Comparison of ENCODE assay signal across 7 mouse cellular contexts in genomic region chr11:79533950-79534690, GRCm38 (mm10). TPM values are rescaled to one million over a fixed set of nuclear protein-coding genes. Genes with fewer than 3 reads are reported as not detected.
DNase-seq lines count a peak whose midpoint lies in the region; ATAC-seq and TF ChIP-seq lines count a peak whose summit lies in the region.

No protein-coding gene starts in this region.

- no peak for TF ChIP-seq EP300 in liver, postnatal 0 days (IDR thresholded peaks at IDR 0.05; ENCODE audit: low read depth)

- H3K4me3 ChIP-seq in liver, postnatal 0 days (ENCODE audit: low read depth, low read length) = no peak overlapping the region

- no peak overlapping the region for H3K9ac ChIP-seq in liver, postnatal 0 days (replicated peaks)

- no peak for ATAC-seq in liver, postnatal 0 days

- peak; percentile 49 for DNase-seq in layer of hippocampus, adult 9-11 months
- DNase-seq in layer of hippocampus, postnatal 25 days (ENCODE audit: extremely low spot score in 1 of 2, low spot score in 1 of 2) = no peak
- peak; percentile 72 for DNase-seq in brain, adult 2 months (ENCODE audit: low read depth, low spot score)
- DNase-seq in fibroblast of lung, adult 2 months (ENCODE audit: low read depth) = peak; percentile 94
- peak; percentile 53 for DNase-seq in lung, postnatal 14 days
- DNase-seq in liver, postnatal 0 days = no peak
- no peak for DNase-seq in spleen, postnatal 4 days (ENCODE audit: low spot score in 2 of 2)

- H3K36me3 ChIP-seq in liver, postnatal 0 days (replicated peaks; ENCODE audit: insufficient read depth, low read length) = peaks cover 9% of the 10 kb centered on the region; the same call in 1 of the 2 replicates

- H3K27ac ChIP-seq in liver, postnatal 0 days (ENCODE audit: low read depth) = no peak overlapping the region

- WGBS in liver, postnatal 0 days (ENCODE audit: insufficient replicate concordance) = 72% methylated on average over 8 of the region's 8 CpGs

- no peak overlapping the region for H3K4me2 ChIP-seq in liver, postnatal 0 days (ENCODE audit: low read depth, low read length)

- no peaks in the 10 kb centered on the region for H3K27me3 ChIP-seq in liver, postnatal 0 days (ENCODE audit: insufficient read depth, low read length)

- no peaks in the 10 kb centered on the region for H3K4me1 ChIP-seq in liver, postnatal 0 days (ENCODE audit: insufficient read depth)

- TF ChIP-seq CTCF in liver, postnatal 0 days (IDR thresholded peaks at IDR 0.05; ENCODE audit: low read depth) = no peak

- H3K9me3 ChIP-seq in liver, postnatal 0 days (ENCODE audit: low read length) = no peaks in the 10 kb centered on the region

RNA-seq across cellular contexts. Expression of gene Evi2a, which starts 3.7 kb away (rescaled TPM):
- total RNA-seq in layer of hippocampus, postnatal 25 days (2021) = 10 to 100 TPM; 18.7 to 23.6 TPM
- polyA plus RNA-seq in liver, postnatal 0 days (2015; fragmentation: Nextera tagmentation; extraction: Ambion mirVana) = 6.7 and 7.2 TPM in 2 replicates

RNA-seq across cellular contexts. Expression of gene Evi2, which starts 3.7 kb away (rescaled TPM):
- total RNA-seq in layer of hippocampus, postnatal 25 days (2021) = under 1 TPM; 0.10 to 0.14 TPM
- polyA plus RNA-seq in liver, postnatal 0 days (2015; fragmentation: Nextera tagmentation; extraction: Ambion mirVana) = 0.76 and 0.99 TPM in 2 replicates

RNA-seq across cellular contexts. Expression of gene Evi2b, which starts 10.6 kb away (rescaled TPM):
- under 1 TPM; 0.28 to 0.66 TPM for total RNA-seq in layer of hippocampus, postnatal 25 days (2021)
- polyA plus RNA-seq in liver, postnatal 0 days (2015; fragmentation: Nextera tagmentation; extraction: Ambion mirVana) = 7.7 and 7.9 TPM in 2 replicates

RNA-seq across cellular contexts. Expression of gene Omg, which starts 30.2 kb away (rescaled TPM):
- total RNA-seq in layer of hippocampus, postnatal 25 days (2021) = 100 to 1,000 TPM in 1 of 2 experiments, 10 to 100 TPM in 1; 95.9 to 101 TPM
- 0.05 and 0.09 TPM in 2 replicates for polyA plus RNA-seq in liver, postnatal 0 days (2015; fragmentation: Nextera tagmentation; extraction: Ambion mirVana)

RNA-seq across cellular contexts. Expression of gene Rab11fip4, which starts 56.9 kb away (rescaled TPM):
- total RNA-seq in layer of hippocampus, postnatal 25 days (2021) = 100 to 1,000 TPM; 165 to 167 TPM
- polyA plus RNA-seq in liver, postnatal 0 days (2015; fragmentation: Nextera tagmentation; extraction: Ambion mirVana) = 1.1 and 1.2 TPM in 2 replicates

Comparison
In these comparisons a context has a peak if more than half of its experiments do, and no peak if none do; other contexts are left out.
1. DNase-seq: peak in layer of hippocampus, adult 9-11 months (single experiment), brain, adult 2 months (single experiment), fibroblast of lung, adult 2 months (single experiment) and lung, postnatal 14 days (single experiment); none in layer of hippocampus, postnatal 25 days (0 of 2), liver, postnatal 0 days (single experiment) and spleen, postnatal 4 days (0 of 2).